Mouse (Mus musculus) CH12.LX (cell line): ENCODE results near the gene Lrrc4b. TPM values are rescaled to one million over a fixed set of nuclear protein-coding genes. Genes with fewer than 3 reads are reported as not detected.

ENCODE experiments used
- DNase-seq: peaks from one replicate; pipeline ENCODE4 v3.0.0-alpha.2; 2013; ENCODE audit errors: extremely low read depth
- H3K27ac ChIP-seq: 2 replicates; pipeline ENCODE4 v1.5.1; 2012; ENCODE audit warnings: low read depth, mild to moderate bottlenecking, control low read depth, moderate library complexity; ENCODE audit not compliant: insufficient read depth
- H3K27me3 ChIP-seq: replicated peaks from 2 replicates; pipeline ENCODE3; 2012; ENCODE audit warnings: inconsistent platforms
- H3K36me3 ChIP-seq, 2 experiments: replicated peaks in 1 of 2; 2 replicates each; pipeline versions ENCODE3 to v1.6.1; 2012; ENCODE audit warnings: inconsistent platforms in 1 of 2, low read length in 1 of 2, mild to moderate bottlenecking in 1 of 2, mixed read lengths in 1 of 2, moderate library complexity in 1 of 2; ENCODE audit not compliant: control insufficient read depth in 1 of 2, insufficient read depth in 1 of 2
- H3K4me1 ChIP-seq, 2 experiments: 2 replicates each; pipeline ENCODE4 v1.6.1; 2012; ENCODE audit warnings: inconsistent platforms in 1 of 2, moderate library complexity in 1 of 2; ENCODE audit not compliant: insufficient read depth in 2 of 2, control insufficient read depth in 1 of 2
- H3K4me2 ChIP-seq: 2 replicates; pipeline ENCODE4 v1.6.1; 2012; ENCODE audit warnings: low read depth, mild to moderate bottlenecking, control low read depth; ENCODE audit not compliant: poor library complexity, insufficient read depth, severe bottlenecking
- H3K4me3 ChIP-seq, 3 experiments: fragments of 150-350 bp in 1 of 3; sonication (generic) in 1 of 3; replicated peaks in 1 of 3; 2 replicates each; pipeline versions ENCODE3 to v1.5.1; 2011 to 2012; ENCODE audit warnings: low read depth in 2 of 3, low read length in 2 of 3, mild to moderate bottlenecking in 2 of 3, moderate library complexity in 2 of 3, control low read depth in 1 of 3, improper control_type of control experiment in 1 of 3, inconsistent platforms in 1 of 3, mixed read lengths in 1 of 3; ENCODE audit not compliant: poor library complexity in 1 of 3
- H3K79me2 ChIP-seq: replicated peaks from 2 replicates; pipeline ENCODE4 v1.6.1; 2012; ENCODE audit warnings: mild to moderate bottlenecking, moderate library complexity; ENCODE audit not compliant: control insufficient read depth, poor library complexity, insufficient read depth, severe bottlenecking; ENCODE audit errors: extremely low read depth
- H3K9ac ChIP-seq: 2 replicates; pipeline ENCODE4 v1.6.1; 2012; ENCODE audit warnings: low read depth, mild to moderate bottlenecking, control low read depth, moderate library complexity; ENCODE audit not compliant: insufficient read depth
- H3K9me3 ChIP-seq: replicated peaks from 2 replicates; pipeline ENCODE3; 2012; ENCODE audit warnings: low read length, inconsistent platforms, mixed read lengths
- CHD1 ChIP-seq: IDR thresholded peaks from 2 replicates; pipeline ENCODE4 v1.6.1; 2012; ENCODE audit warnings: low read depth, low read length, improper control_type of control experiment, inconsistent platforms
- CHD2 ChIP-seq: IDR thresholded peaks from 2 replicates; pipeline ENCODE4 v1.6.1; 2011; ENCODE audit warnings: low read length, improper control_type of control experiment
- E2F4 ChIP-seq: IDR thresholded peaks from 2 replicates; pipeline ENCODE4 v1.6.1; 2011; ENCODE audit warnings: low read depth, low read length, improper control_type of control experiment; ENCODE audit not compliant: insufficient replicate concordance
- HCFC1 ChIP-seq: IDR thresholded peaks from 2 replicates; pipeline ENCODE4 v1.6.1; 2012; ENCODE audit warnings: low read depth, mild to moderate bottlenecking, inconsistent platforms, low read length, improper control_type of control experiment
- MAX ChIP-seq: IDR thresholded peaks from 2 replicates; pipeline ENCODE4 v1.6.1; 2011; ENCODE audit warnings: low read length, improper control_type of control experiment
- MAZ ChIP-seq: IDR thresholded peaks from 2 replicates; pipeline ENCODE4 v1.6.1; 2012; ENCODE audit warnings: low read depth, mild to moderate bottlenecking, inconsistent platforms, low read length, improper control_type of control experiment, moderate library complexity
- MEF2A ChIP-seq: IDR thresholded peaks from 2 replicates; pipeline ENCODE4 v1.6.1; 2014; ENCODE audit warnings: low read depth, mild to moderate bottlenecking, inconsistent platforms, low read length, improper control_type of control experiment, borderline replicate concordance
- MYC ChIP-seq: IDR thresholded peaks from 2 replicates; pipeline ENCODE4 v1.6.1; 2011; ENCODE audit warnings: low read depth, mild to moderate bottlenecking, improper control_type of control experiment, low read length
- POLR2AphosphoS2 ChIP-seq: IDR thresholded peaks from 2 replicates; pipeline ENCODE4 v1.6.1; 2011; ENCODE audit warnings: low read depth, low read length, improper control_type of control experiment
- RAD21 ChIP-seq: IDR thresholded peaks from 2 replicates; pipeline ENCODE4 v1.6.1; 2011; ENCODE audit warnings: low read depth, mild to moderate bottlenecking, low read length, improper control_type of control experiment, moderate library complexity
- RCOR1 ChIP-seq: conservative IDR thresholded peaks from 2 replicates; pipeline ENCODE4 v1.6.1; 2012; ENCODE audit warnings: low read depth, mild to moderate bottlenecking, inconsistent platforms, low read length, improper control_type of control experiment
- TBP ChIP-seq: conservative IDR thresholded peaks from 2 replicates; pipeline ENCODE4 v1.6.1; 2011; ENCODE audit warnings: low read depth, low read length, improper control_type of control experiment
- TCF12 ChIP-seq: IDR thresholded peaks from 2 replicates; pipeline ENCODE4 v1.6.1; 2014; ENCODE audit warnings: low read depth, mild to moderate bottlenecking, inconsistent platforms, low read length, improper control_type of control experiment
- UBTF ChIP-seq: IDR thresholded peaks from 2 replicates; pipeline ENCODE4 v1.6.1; 2012; ENCODE audit warnings: low read depth, mild to moderate bottlenecking, inconsistent platforms, low read length, improper control_type of control experiment, moderate library complexity
- USF1 ChIP-seq: IDR thresholded peaks from 2 replicates; pipeline ENCODE4 v1.6.1; 2014; ENCODE audit warnings: low read depth, mild to moderate bottlenecking, inconsistent platforms, low read length, improper control_type of control experiment
- ZC3H11A ChIP-seq: IDR thresholded peaks from 2 replicates; pipeline ENCODE4 v1.6.1; 2012; ENCODE audit warnings: low read depth, mild to moderate bottlenecking, inconsistent platforms, low read length, improper control_type of control experiment
- ZMIZ1 ChIP-seq: IDR thresholded peaks from 2 replicates; pipeline ENCODE4 v1.6.1; 2012; ENCODE audit warnings: low read depth, mild to moderate bottlenecking, inconsistent platforms, low read length, improper control_type of control experiment
- ZNF384 ChIP-seq: IDR thresholded peaks from 2 replicates; pipeline ENCODE4 v1.6.1; 2012; ENCODE audit warnings: low read depth, low read length, improper control_type of control experiment, inconsistent platforms
- dilution Hi-C: fragments of 300-500 bp; cut with MboI; formaldehyde crosslinking; loops from 2 replicates; pipeline ENCODE4 v1.14.3; 2020; ENCODE audit warnings: low sequenced_read_pairs; ENCODE audit not compliant: extremely low pct_unique_long_range_greater_than_20kb, extremely low pct_ligation_motif_present
- in situ Hi-C: fragments of 300-500 bp; cut with MboI; formaldehyde crosslinking; loops from 3 replicates; pipeline ENCODE4 v1.14.3; 2019; ENCODE audit warnings: low sequenced_read_pairs, low pct_ligation_motif_present, low pct_unique_long_range_greater_than_20kb, mixed read lengths
- polyA plus RNA-seq: library from polyadenylated mRNA; unstranded; fragments of >175 nt; gene quantifications from 2 replicates; pipeline ENCODE4 v1.2.1, GENCODE M21; 2012; ENCODE audit warnings: low read depth; ENCODE audit not compliant: insufficient read length
- total RNA-seq, 2 experiments: library from RNA; depleted of rRNA; stranded (reverse); fragments of 300-350 nt in 1 of 2; fragments of >200 nt in 1 of 2; gene quantifications; 2 replicates each; pipeline ENCODE4 v1.2.3; 2012 to 2014

The Lrrc4b gene
- total and polyA plus RNA-seq, 3 experiments = 0.04 TPM; not detected in 2

- Histone ChIP-seq H3K9me3 (no peaks in the 10 kb centered on the region), H3K9ac (no peak overlapping the region), H3K4me1 (peaks cover 11 to 36% of the 10 kb centered on the region in 2 experiments), H3K27me3 (peaks cover 21% of the 10 kb centered on the region), H3K36me3 (peaks cover 4 to 27% of the 10 kb centered on the region in 2 experiments), H3K79me2 (no peaks in the 10 kb centered on the region), H3K4me2 (no peak overlapping the region), H3K27ac (no peak overlapping the region), H3K4me3 (no peak overlapping the region)
- TF ChIP-seq UBTF = no peak
- no peak for TF ChIP-seq RAD21
- no peak for TF ChIP-seq ZMIZ1
- no peak for TF ChIP-seq HCFC1
- no peak for TF ChIP-seq POLR2AphosphoS2
- TF ChIP-seq E2F4 = no peak
- no peak for TF ChIP-seq ZC3H11A
- no peak for TF ChIP-seq CHD1
- TF ChIP-seq USF1 = no peak
- TF ChIP-seq TCF12 = no peak
- no peak for TF ChIP-seq MAZ
- dilution Hi-C loops = no loop called here
- in situ Hi-C loops = loop anchor here (5.0 kb wide), 1 partner anchor 69 kb away; no protein-coding TSS in a partner anchor
- no peak for DNase-seq
These were observed 42.1 kb downstream of the Lrrc4b start for GRCm38 (mm10) chr7:44470696-44471612.

- in situ Hi-C loops = loop anchor here (5.0 kb wide), 1 partner anchor 70 kb away; no protein-coding TSS in a partner anchor
- dilution Hi-C loops = no loop called here
- H3K27ac ChIP-seq = no peak overlapping the region
These were observed 43.2 kb downstream of the Lrrc4b start for GRCm38 (mm10) chr7:44471880-44472557.

More at GRCm38 (mm10) chr7:44471880-44472557, 43.2 kb downstream of the Lrrc4b start:
- Histone ChIP-seq H3K9ac (no peak overlapping the region), H3K79me2 (no peaks in the 10 kb centered on the region), H3K4me2 (no peak overlapping the region), H3K9me3 (no peaks in the 10 kb centered on the region), H3K4me1 (peaks cover 9 to 34% of the 10 kb centered on the region in 2 experiments), H3K36me3 (peaks cover 4 to 27% of the 10 kb centered on the region in 2 experiments), H3K4me3 (no peak overlapping the region), H3K27me3 (peaks cover 23% of the 10 kb centered on the region)
- no peak for DNase-seq
- TF ChIP-seq RCOR1 (no peak), ZNF384 (no peak), CHD1 (no peak), MEF2A (no peak), CHD2 (no peak), UBTF (no peak), MYC (no peak), HCFC1 (no peak), E2F4 (no peak), MAX (no peak), TBP (no peak), TCF12 (no peak)
- TF ChIP-seq, all 38 proteins: peak for 0
